Mouse (Mus musculus): Measurements from ENCODE around the gene Tmem39b.

The Tmem39b gene

GRCm38 (mm10) chr4:129683901-129684493 is 12.6 kb downstream of the Tmem39b start:
- no peak for DNase-seq (ENCODE audit: low spot score in 2 of 2)

- DNase-seq (ENCODE audit: low spot score in 2 of 2) = no peak
Measured at GRCm38 (mm10) chr4:129681837-129682236, 14.8 kb downstream of the Tmem39b start.

GRCm38 (mm10) chr4:129672878-129673449 is 23.7 kb downstream of the Tmem39b start:
- no peak for DNase-seq (ENCODE audit: low spot score in 2 of 2)

- DNase-seq (ENCODE audit: low spot score in 2 of 2) = peak; percentile 69 to 79
Measured at GRCm38 (mm10) chr4:129672083-129672877, 24.4 kb downstream of the Tmem39b start, which contains the start of gene Kpna6. Kpna6 (minus strand) TSS chr4:129672767.

- peak; percentile 25 to 48 for DNase-seq (ENCODE audit: low spot score in 2 of 2)
Measured at GRCm38 (mm10) chr4:129671491-129672082, 25.1 kb downstream of the Tmem39b start.

- DNase-seq (ENCODE audit: low spot score in 2 of 2) = no peak
Measured at GRCm38 (mm10) chr4:129662255-129662813, 34.3 kb downstream of the Tmem39b start.

GRCm38 (mm10) chr4:129661584-129661983 is 35.1 kb downstream of the Tmem39b start:
- no peak for DNase-seq (ENCODE audit: low spot score in 2 of 2)

- no peak for DNase-seq (ENCODE audit: low spot score in 2 of 2)
Measured at GRCm38 (mm10) chr4:129654770-129655169, 41.9 kb downstream of the Tmem39b start.

- no peak for DNase-seq (ENCODE audit: low spot score in 2 of 2)
Measured at GRCm38 (mm10) chr4:129650359-129650758, 46.3 kb downstream of the Tmem39b start.

- no peak for DNase-seq (ENCODE audit: low spot score in 2 of 2)
Measured at GRCm38 (mm10) chr4:129648656-129649055, 48.0 kb downstream of the Tmem39b start.

GRCm38 (mm10) chr4:129645204-129645603 is 51.4 kb downstream of the Tmem39b start:
- no peak for DNase-seq (ENCODE audit: low spot score in 2 of 2)

- no peak for DNase-seq (ENCODE audit: low spot score in 2 of 2)
Measured at GRCm38 (mm10) chr4:129641756-129642155, 54.9 kb downstream of the Tmem39b start.

- peak; percentile 91 to 93 for DNase-seq (ENCODE audit: low spot score in 2 of 2)
Measured at GRCm38 (mm10) chr4:129640638-129641467, 55.8 kb downstream of the Tmem39b start, which contains the start of gene Txlna. Txlna (minus strand) TSS chr4:129641065.

GRCm38 (mm10) chr4:129640101-129640637 is 56.5 kb downstream of the Tmem39b start:
- no peak for DNase-seq (ENCODE audit: low spot score in 2 of 2)

GRCm38 (mm10) chr4:129639221-129639620 is 57.4 kb downstream of the Tmem39b start:
- no peak for DNase-seq (ENCODE audit: low spot score in 2 of 2)

GRCm38 (mm10) chr4:129633852-129634251 is 62.8 kb downstream of the Tmem39b start:
- DNase-seq (ENCODE audit: low spot score in 2 of 2) = no peak

GRCm38 (mm10) chr4:129631867-129632266 is 64.8 kb downstream of the Tmem39b start:
- no peak for DNase-seq (ENCODE audit: low spot score in 2 of 2)

GRCm38 (mm10) chr4:129630944-129631343 is 65.7 kb downstream of the Tmem39b start:
- no peak for DNase-seq (ENCODE audit: low spot score in 2 of 2)
